Mouse (Mus musculus): ENCODE results near the gene Ccsap. TPM values are rescaled to one million over a fixed set of nuclear protein-coding genes. Genes with fewer than 3 reads are reported as not detected.

Gene Ccsap
- polyA plus RNA-seq, 1 experiment from 2014 or later: 10.4 TPM

- DNase-seq (ENCODE audit: low spot score) (no peak), ATAC-seq (replicated peaks; ENCODE audit: low FRiP score) (no peak)
- peaks cover 6% of the 10 kb centered on the region; the same call in 1 of the 2 replicates for H3K4me1 ChIP-seq (replicated peaks; ENCODE audit: control insufficient read depth, insufficient read depth, low read length)
- no peak overlapping the region for H3K9ac ChIP-seq (ENCODE audit: low read length)
- 85% methylated on average over 1 of the region's 1 CpGs for WGBS
- H3K4me2 ChIP-seq (ENCODE audit: low read depth, low read length, severe bottlenecking): no peak overlapping the region
- no peak overlapping the region for H3K27ac ChIP-seq (ENCODE audit: low read depth, low read length)
- H3K9me3 ChIP-seq (ENCODE audit: control insufficient read depth, low read length): no peaks in the 10 kb centered on the region; the same call in 1 of the 2 replicates
- H3K27me3 ChIP-seq (ENCODE audit: control insufficient read depth, insufficient read depth, low read length): no peaks in the 10 kb centered on the region
- H3K4me3 ChIP-seq (ENCODE audit: low read depth, low read length): no peak overlapping the region
- H3K36me3 ChIP-seq (ENCODE audit: control insufficient read depth, insufficient read depth, low read length): no peaks in the 10 kb centered on the region
Observed at GRCm38 (mm10) chr8:123854252-123854651, 5.8 kb downstream of the Ccsap start.

- Histone ChIP-seq H3K27ac (ENCODE audit: low read depth, low read length) (no peak overlapping the region), H3K4me2 (ENCODE audit: low read depth, low read length, severe bottlenecking) (no peak overlapping the region), H3K36me3 (ENCODE audit: control insufficient read depth, insufficient read depth, low read length) (no peaks in the 10 kb centered on the region), H3K4me3 (ENCODE audit: low read depth, low read length) (no peak overlapping the region), H3K9me3 (ENCODE audit: control insufficient read depth, low read length) (no peaks in the 10 kb centered on the region; the same call in 1 of the 2 replicates), H3K27me3 (ENCODE audit: control insufficient read depth, insufficient read depth, low read length) (no peaks in the 10 kb centered on the region), H3K4me1 (replicated peaks; ENCODE audit: control insufficient read depth, insufficient read depth, low read length) (no peaks in the 10 kb centered on the region), H3K9ac (ENCODE audit: low read length) (no peak overlapping the region)
- no peak for ATAC-seq (replicated peaks; ENCODE audit: low FRiP score)
- no peak for DNase-seq (ENCODE audit: low spot score)
- WGBS: 78% methylated on average over 5 of the region's 5 CpGs
Observed at GRCm38 (mm10) chr8:123851590-123851989, 8.4 kb downstream of the Ccsap start.

- Histone ChIP-seq H3K27me3 (ENCODE audit: control insufficient read depth, insufficient read depth, low read length) (no peaks in the 10 kb centered on the region), H3K36me3 (ENCODE audit: control insufficient read depth, insufficient read depth, low read length) (no peaks in the 10 kb centered on the region), H3K4me3 (ENCODE audit: low read depth, low read length) (no peak overlapping the region), H3K4me1 (replicated peaks; ENCODE audit: control insufficient read depth, insufficient read depth, low read length) (no peaks in the 10 kb centered on the region), H3K4me2 (ENCODE audit: low read depth, low read length, severe bottlenecking) (no peak overlapping the region), H3K9ac (ENCODE audit: low read length) (no peak overlapping the region), H3K27ac (ENCODE audit: low read depth, low read length) (no peak overlapping the region), H3K9me3 (ENCODE audit: control insufficient read depth, low read length) (no peaks in the 10 kb centered on the region)
- no peak for DNase-seq (ENCODE audit: low spot score)
- ATAC-seq (replicated peaks; ENCODE audit: low FRiP score): no peak
- WGBS: 83% methylated on average over 4 of the region's 4 CpGs
Observed at GRCm38 (mm10) chr8:123849352-123849751, 10.7 kb downstream of the Ccsap start.

- ATAC-seq (replicated peaks; ENCODE audit: low FRiP score) (no peak), DNase-seq (ENCODE audit: low spot score) (no peak)
- no peaks in the 10 kb centered on the region; the same call in 1 of the 2 replicates for H3K36me3 ChIP-seq (ENCODE audit: control insufficient read depth, insufficient read depth, low read length)
- no peaks in the 10 kb centered on the region for H3K4me1 ChIP-seq (replicated peaks; ENCODE audit: control insufficient read depth, insufficient read depth, low read length)
- H3K4me2 ChIP-seq (ENCODE audit: low read depth, low read length, severe bottlenecking): no peak overlapping the region
- H3K27ac ChIP-seq (ENCODE audit: low read depth, low read length): no peak overlapping the region
- no peaks in the 10 kb centered on the region for H3K9me3 ChIP-seq (ENCODE audit: control insufficient read depth, low read length)
- WGBS: 83% methylated on average over 3 of the region's 3 CpGs
- H3K4me3 ChIP-seq (ENCODE audit: low read depth, low read length): no peak overlapping the region
- H3K9ac ChIP-seq (ENCODE audit: low read length): no peak overlapping the region
- H3K27me3 ChIP-seq (ENCODE audit: control insufficient read depth, insufficient read depth, low read length): no peaks in the 10 kb centered on the region
Observed at GRCm38 (mm10) chr8:123847546-123847945, 12.5 kb downstream of the Ccsap start.

- Histone ChIP-seq H3K4me1 (replicated peaks; ENCODE audit: control insufficient read depth, insufficient read depth, low read length) (no peaks in the 10 kb centered on the region), H3K27me3 (ENCODE audit: control insufficient read depth, insufficient read depth, low read length) (no peaks in the 10 kb centered on the region), H3K9me3 (ENCODE audit: control insufficient read depth, low read length) (no peaks in the 10 kb centered on the region), H3K27ac (ENCODE audit: low read depth, low read length) (no peak overlapping the region), H3K36me3 (ENCODE audit: control insufficient read depth, insufficient read depth, low read length) (no peaks in the 10 kb centered on the region; the same call in 1 of the 2 replicates), H3K4me2 (ENCODE audit: low read depth, low read length, severe bottlenecking) (no peak overlapping the region), H3K9ac (ENCODE audit: low read length) (no peak overlapping the region), H3K4me3 (ENCODE audit: low read depth, low read length) (no peak overlapping the region)
- DNase-seq (ENCODE audit: low spot score) (no peak), ATAC-seq (replicated peaks; ENCODE audit: low FRiP score) (no peak)
- WGBS: 88% methylated on average over 12 of the region's 12 CpGs
Observed at GRCm38 (mm10) chr8:123846509-123846908, 13.5 kb downstream of the Ccsap start.

- no peaks in the 10 kb centered on the region for H3K27me3 ChIP-seq (ENCODE audit: control insufficient read depth, insufficient read depth, low read length)
- H3K4me1 ChIP-seq (replicated peaks; ENCODE audit: control insufficient read depth, insufficient read depth, low read length): no peaks in the 10 kb centered on the region
- ATAC-seq (replicated peaks; ENCODE audit: low FRiP score): no peak
- H3K27ac ChIP-seq (ENCODE audit: low read depth, low read length): no peak overlapping the region
- H3K36me3 ChIP-seq (ENCODE audit: control insufficient read depth, insufficient read depth, low read length): no peaks in the 10 kb centered on the region; the same call in 1 of the 2 replicates
- WGBS: 94% methylated on average over 10 of the region's 10 CpGs
- no peak overlapping the region for H3K9ac ChIP-seq (ENCODE audit: low read length)
- no peak for DNase-seq (ENCODE audit: low spot score)
- no peaks in the 10 kb centered on the region for H3K9me3 ChIP-seq (ENCODE audit: control insufficient read depth, low read length)
- H3K4me3 ChIP-seq (ENCODE audit: low read depth, low read length): no peak overlapping the region
- no peak overlapping the region for H3K4me2 ChIP-seq (ENCODE audit: low read depth, low read length, severe bottlenecking)
Observed at GRCm38 (mm10) chr8:123845991-123846390, 14.0 kb downstream of the Ccsap start.

GRCm38 (mm10) chr8:123845114-123845513, 14.9 kb downstream of the Ccsap start:
- WGBS: 94% methylated on average over 13 of the region's 13 CpGs
- ATAC-seq (replicated peaks; ENCODE audit: low FRiP score): no peak
- Histone ChIP-seq H3K9ac (ENCODE audit: low read length) (no peak overlapping the region), H3K36me3 (ENCODE audit: control insufficient read depth, insufficient read depth, low read length) (no peaks in the 10 kb centered on the region; the same call in 1 of the 2 replicates), H3K4me1 (replicated peaks; ENCODE audit: control insufficient read depth, insufficient read depth, low read length) (no peaks in the 10 kb centered on the region), H3K27me3 (ENCODE audit: control insufficient read depth, insufficient read depth, low read length) (no peaks in the 10 kb centered on the region), H3K27ac (ENCODE audit: low read depth, low read length) (no peak overlapping the region), H3K4me2 (ENCODE audit: low read depth, low read length, severe bottlenecking) (no peak overlapping the region), H3K4me3 (ENCODE audit: low read depth, low read length) (no peak overlapping the region), H3K9me3 (ENCODE audit: control insufficient read depth, low read length) (no peaks in the 10 kb centered on the region)
- no peak for DNase-seq (ENCODE audit: low spot score)

GRCm38 (mm10) chr8:123844341-123844740, 15.7 kb downstream of the Ccsap start:
- H3K9ac ChIP-seq (ENCODE audit: low read length): no peak overlapping the region
- no peak for DNase-seq (ENCODE audit: low spot score)
- H3K4me1 ChIP-seq (replicated peaks; ENCODE audit: control insufficient read depth, insufficient read depth, low read length): no peaks in the 10 kb centered on the region
- H3K27me3 ChIP-seq (ENCODE audit: control insufficient read depth, insufficient read depth, low read length): no peaks in the 10 kb centered on the region
- H3K9me3 ChIP-seq (ENCODE audit: control insufficient read depth, low read length): no peaks in the 10 kb centered on the region
- no peak overlapping the region for H3K4me3 ChIP-seq (ENCODE audit: low read depth, low read length)
- 80% methylated on average over 7 of the region's 7 CpGs for WGBS
- no peak overlapping the region for H3K27ac ChIP-seq (ENCODE audit: low read depth, low read length)
- no peak overlapping the region for H3K4me2 ChIP-seq (ENCODE audit: low read depth, low read length, severe bottlenecking)
- no peak for ATAC-seq (replicated peaks; ENCODE audit: low FRiP score)
- no peaks in the 10 kb centered on the region; the same call in 1 of the 2 replicates for H3K36me3 ChIP-seq (ENCODE audit: control insufficient read depth, insufficient read depth, low read length)

- Histone ChIP-seq H3K9me3 (ENCODE audit: control insufficient read depth, low read length) (no peaks in the 10 kb centered on the region), H3K27ac (ENCODE audit: low read depth, low read length) (no peak overlapping the region), H3K4me1 (replicated peaks; ENCODE audit: control insufficient read depth, insufficient read depth, low read length) (no peaks in the 10 kb centered on the region), H3K4me3 (ENCODE audit: low read depth, low read length) (no peak overlapping the region), H3K4me2 (ENCODE audit: low read depth, low read length, severe bottlenecking) (no peak overlapping the region), H3K36me3 (ENCODE audit: control insufficient read depth, insufficient read depth, low read length) (peaks cover 6% of the 10 kb centered on the region; the same call in 1 of the 2 replicates), H3K27me3 (ENCODE audit: control insufficient read depth, insufficient read depth, low read length) (no peaks in the 10 kb centered on the region), H3K9ac (ENCODE audit: low read length) (no peak overlapping the region)
- 88% methylated on average over 12 of the region's 12 CpGs for WGBS
- DNase-seq (ENCODE audit: low spot score): no peak
- ATAC-seq (replicated peaks; ENCODE audit: low FRiP score): no peak
Observed at GRCm38 (mm10) chr8:123842086-123842485, 17.9 kb downstream of the Ccsap start.

Measured in forebrain, embryonic 11.5 days (tissue).